Mouse (Mus musculus) heart, postnatal 0 days (tissue): ENCODE measurements at regions not wholly inside any gene's neighbourhood (a gene's known extent, or its start where the extent isn't known, plus 50 kb on each side); places are given as distances from the start of the nearest gene placed in this dataset.

ENCODE experiments used
- ATAC-seq: fragments of 200-750 bp; cut with Nextera tagmentation; 2 replicates; pipeline ENCODE4 v1.8.0; 2017; ENCODE audit warnings: low read depth, moderate number of reproducible peaks, moderate library complexity; ENCODE audit not compliant: insufficient read depth
- DNase-seq: peaks from one replicate; pipeline ENCODE4 v3.0.0-alpha.2; 2016; ENCODE audit warnings: low spot score
- H3K27ac ChIP-seq: fragments of 300-500 bp; sonication (generic); 2 replicates; pipeline ENCODE4 v1.5.1; 2014; ENCODE audit warnings: low read depth, mild to moderate bottlenecking
- H3K27me3 ChIP-seq: fragments of 300-500 bp; sonication (generic); 2 replicates; pipeline ENCODE4 v1.6.1; 2014; ENCODE audit warnings: low read length, mixed read lengths; ENCODE audit not compliant: control insufficient read depth, insufficient read depth
- H3K36me3 ChIP-seq: fragments of 300-500 bp; sonication (generic); replicated peaks from 2 replicates; pipeline ENCODE4 v1.6.1; 2014; ENCODE audit warnings: low read length, mixed read lengths; ENCODE audit not compliant: control insufficient read depth, insufficient read depth
- H3K4me1 ChIP-seq: fragments of 300-500 bp; sonication (generic); 2 replicates; pipeline ENCODE4 v1.6.1; 2014; ENCODE audit warnings: antibody characterized with exemption; ENCODE audit not compliant: control insufficient read depth, insufficient read depth
- H3K4me2 ChIP-seq: fragments of 300-500 bp; sonication (generic); 2 replicates; pipeline ENCODE4 v1.6.1; 2014; ENCODE audit warnings: low read depth, mild to moderate bottlenecking, low read length, moderate library complexity
- H3K4me3 ChIP-seq: fragments of 300-500 bp; sonication (generic); 2 replicates; pipeline ENCODE4 v1.5.1; 2014; ENCODE audit warnings: low read depth, low read length
- H3K9ac ChIP-seq: fragments of 300-500 bp; sonication (generic); replicated peaks from 2 replicates; pipeline ENCODE4 v1.6.1; 2014; ENCODE audit warnings: low read depth, low read length, mixed read lengths
- H3K9me3 ChIP-seq: fragments of 300-500 bp; sonication (generic); replicated peaks from 2 replicates; pipeline ENCODE4 v1.6.1; 2016; ENCODE audit warnings: low read length; ENCODE audit not compliant: control insufficient read depth
- CTCF ChIP-seq: IDR thresholded peaks from 2 replicates; pipeline ENCODE4 v1.5.1; 2016; ENCODE audit warnings: antibody characterized with exemption, control low read depth, low read depth
- EP300 ChIP-seq: IDR thresholded peaks from 2 replicates; pipeline ENCODE4 v1.6.1; 2016; ENCODE audit warnings: antibody characterized with exemption, low read depth
- WGBS: fragments of 180-500 bp; shearing (Covaris S2); extraction: QIAGEN DNeasy Blood & Tissue Kit; methylation state at CpG from one replicate; pipeline ENCODE4 v1.1.7; 2014; 5-methylcytosine and 5-hydroxymethylcytosine counted together

GRCm38 (mm10) chr17:7597481-7597880, 212.2 kb upstream of the Unc93a2 start:
- ATAC-seq (no peak), DNase-seq (peak; percentile 33)
- WGBS: 44% methylated on average over 2 of the region's 2 CpGs
- no peak overlapping the region for H3K4me3 ChIP-seq
- H3K27ac ChIP-seq: no peak overlapping the region
- TF ChIP-seq CTCF (peak; percentile 42), EP300 (no peak)
- H3K9ac ChIP-seq: no peak overlapping the region
- H3K9me3 ChIP-seq: no peaks in the 10 kb centered on the region
- H3K4me1 ChIP-seq: no peaks in the 10 kb centered on the region
- no peak overlapping the region for H3K4me2 ChIP-seq
- no peaks in the 10 kb centered on the region for H3K36me3 ChIP-seq
- H3K27me3 ChIP-seq: no peaks in the 10 kb centered on the region

- TF ChIP-seq CTCF (no peak), EP300 (no peak)
- WGBS: 26% methylated on average over 3 of the region's 3 CpGs
- no peaks in the 10 kb centered on the region for H3K9me3 ChIP-seq
- H3K4me1 ChIP-seq: no peaks in the 10 kb centered on the region
- H3K9ac ChIP-seq: no peak overlapping the region
- H3K4me3 ChIP-seq: no peak overlapping the region
- H3K4me2 ChIP-seq: no peak overlapping the region
- no peak overlapping the region for H3K27ac ChIP-seq
- ATAC-seq: no peak
- no peaks in the 10 kb centered on the region for H3K36me3 ChIP-seq
- no peak for DNase-seq
- H3K27me3 ChIP-seq: no peaks in the 10 kb centered on the region
Measured at GRCm38 (mm10) chr17:7594801-7595200, 209.5 kb upstream of the Unc93a2 start.

- no peaks in the 10 kb centered on the region for H3K4me1 ChIP-seq
- H3K4me3 ChIP-seq: no peak overlapping the region
- no peak for TF ChIP-seq CTCF
- TF ChIP-seq EP300: no peak
- no peak overlapping the region for H3K27ac ChIP-seq
- no peaks in the 10 kb centered on the region for H3K27me3 ChIP-seq
- ATAC-seq: no peak
- DNase-seq: no peak
- H3K36me3 ChIP-seq: no peaks in the 10 kb centered on the region
- 65% methylated on average over 4 of the region's 4 CpGs for WGBS
- no peaks in the 10 kb centered on the region for H3K9me3 ChIP-seq
- no peak overlapping the region for H3K4me2 ChIP-seq
- H3K9ac ChIP-seq: no peak overlapping the region
Measured at GRCm38 (mm10) chr17:7592491-7592890, 207.2 kb upstream of the Unc93a2 start.

GRCm38 (mm10) chr17:7582866-7583398, 197.7 kb upstream of the Unc93a2 start:
- no peaks in the 10 kb centered on the region for H3K9me3 ChIP-seq
- no peak overlapping the region for H3K4me3 ChIP-seq
- H3K4me2 ChIP-seq: no peak overlapping the region
- no peak overlapping the region for H3K27ac ChIP-seq
- H3K4me1 ChIP-seq: no peaks in the 10 kb centered on the region
- TF ChIP-seq CTCF (no peak), EP300 (no peak)
- no peak overlapping the region for H3K9ac ChIP-seq
- H3K36me3 ChIP-seq: no peaks in the 10 kb centered on the region
- no peaks in the 10 kb centered on the region for H3K27me3 ChIP-seq
- DNase-seq (no peak), ATAC-seq (no peak)
- 49% methylated on average over 4 of the region's 4 CpGs for WGBS

- Histone ChIP-seq H3K27me3 (no peaks in the 10 kb centered on the region), H3K36me3 (no peaks in the 10 kb centered on the region), H3K9ac (no peak overlapping the region), H3K27ac (no peak overlapping the region), H3K4me3 (no peak overlapping the region), H3K4me1 (no peaks in the 10 kb centered on the region), H3K4me2 (no peak overlapping the region), H3K9me3 (no peaks in the 10 kb centered on the region)
- ATAC-seq (no peak), DNase-seq (no peak)
- 54% methylated on average over 4 of the region's 4 CpGs for WGBS
- TF ChIP-seq EP300: no peak
- TF ChIP-seq CTCF: no peak
Measured at GRCm38 (mm10) chr17:7579031-7579430, 193.8 kb upstream of the Unc93a2 start.

- WGBS: 72% methylated on average over 8 of the region's 8 CpGs
- Histone ChIP-seq H3K27me3 (no peaks in the 10 kb centered on the region), H3K4me3 (no peak overlapping the region), H3K4me2 (no peak overlapping the region), H3K27ac (peak overlapping the region; percentile 51; the same call in 1 of the 2 replicates), H3K36me3 (no peaks in the 10 kb centered on the region), H3K4me1 (no peaks in the 10 kb centered on the region), H3K9ac (no peak overlapping the region), H3K9me3 (no peaks in the 10 kb centered on the region)
- ATAC-seq: no peak
- no peak for TF ChIP-seq CTCF
- no peak for TF ChIP-seq EP300
- no peak for DNase-seq
Measured at GRCm38 (mm10) chr17:7578003-7578402, 192.7 kb upstream of the Unc93a2 start.
